Mouse (Mus musculus): ENCODE data around the gene Alx3. TPM values are rescaled to one million over a fixed set of nuclear protein-coding genes. Genes with fewer than 3 reads are reported as not detected.

Alx3 gene
- polyA plus RNA-seq, 1 experiment from 2014 or later, result 1.7 TPM

- ATAC-seq (replicated peaks; ENCODE audit: insufficient number of reproducible peaks, low FRiP score, low TSS enrichment), result no peak
- Histone ChIP-seq H3K27me3 (ENCODE audit: control insufficient read depth, insufficient read depth, low read length) (peaks cover 12% of the 10 kb centered on the region), H3K4me2 (no peak overlapping the region), H3K9ac (ENCODE audit: low read depth, low read length) (no peak overlapping the region), H3K4me1 (ENCODE audit: control insufficient read depth, insufficient read depth, low read length) (peaks cover 14% of the 10 kb centered on the region), H3K9me3 (replicated peaks; ENCODE audit: control insufficient read depth, low read length) (no peaks in the 10 kb centered on the region), H3K27ac (ENCODE audit: low read depth, low read length) (no peak overlapping the region), H3K4me3 (ENCODE audit: low read depth, low read length) (no peak overlapping the region), H3K36me3 (ENCODE audit: control insufficient read depth, insufficient read depth, low read length) (peaks cover 14% of the 10 kb centered on the region)
- WGBS (ENCODE audit: insufficient replicate concordance), result 40% methylated on average over 4 of the region's 4 CpGs
Observed at GRCm38 (mm10) chr3:107608808-107609207, 14.0 kb downstream of the Alx3 start.

GRCm38 (mm10) chr3:107609376-107609775 lies 14.5 kb downstream of the Alx3 start:
- no peak for ATAC-seq (replicated peaks; ENCODE audit: insufficient number of reproducible peaks, low FRiP score, low TSS enrichment)
- Histone ChIP-seq H3K4me2 (no peak overlapping the region), H3K4me3 (ENCODE audit: low read depth, low read length) (no peak overlapping the region), H3K27me3 (ENCODE audit: control insufficient read depth, insufficient read depth, low read length) (peaks cover 7% of the 10 kb centered on the region), H3K4me1 (ENCODE audit: control insufficient read depth, insufficient read depth, low read length) (peaks cover 14% of the 10 kb centered on the region), H3K9ac (ENCODE audit: low read depth, low read length) (no peak overlapping the region), H3K36me3 (ENCODE audit: control insufficient read depth, insufficient read depth, low read length) (peaks cover 20% of the 10 kb centered on the region), H3K27ac (ENCODE audit: low read depth, low read length) (no peak overlapping the region), H3K9me3 (replicated peaks; ENCODE audit: control insufficient read depth, low read length) (no peaks in the 10 kb centered on the region)
- 70% methylated on average over 3 of the region's 3 CpGs for WGBS (ENCODE audit: insufficient replicate concordance)

GRCm38 (mm10) chr3:107611394-107611793 lies 16.6 kb downstream of the Alx3 start:
- Histone ChIP-seq H3K4me1 (ENCODE audit: control insufficient read depth, insufficient read depth, low read length) (peaks cover 11% of the 10 kb centered on the region), H3K4me3 (ENCODE audit: low read depth, low read length) (no peak overlapping the region), H3K9me3 (replicated peaks; ENCODE audit: control insufficient read depth, low read length) (no peaks in the 10 kb centered on the region), H3K9ac (ENCODE audit: low read depth, low read length) (no peak overlapping the region), H3K36me3 (ENCODE audit: control insufficient read depth, insufficient read depth, low read length) (peaks cover 33% of the 10 kb centered on the region), H3K27ac (ENCODE audit: low read depth, low read length) (no peak overlapping the region), H3K27me3 (ENCODE audit: control insufficient read depth, insufficient read depth, low read length) (no peaks in the 10 kb centered on the region), H3K4me2 (no peak overlapping the region)
- 58% methylated on average over 4 of the region's 4 CpGs for WGBS (ENCODE audit: insufficient replicate concordance)
- ATAC-seq (replicated peaks; ENCODE audit: insufficient number of reproducible peaks, low FRiP score, low TSS enrichment), result no peak

GRCm38 (mm10) chr3:107612902-107613525 lies 18.2 kb downstream of the Alx3 start:
- peaks cover 42% of the 10 kb centered on the region for H3K36me3 ChIP-seq (ENCODE audit: control insufficient read depth, insufficient read depth, low read length)
- no peaks in the 10 kb centered on the region for H3K27me3 ChIP-seq (ENCODE audit: control insufficient read depth, insufficient read depth, low read length)
- H3K9me3 ChIP-seq (replicated peaks; ENCODE audit: control insufficient read depth, low read length), result no peaks in the 10 kb centered on the region
- H3K4me3 ChIP-seq (ENCODE audit: low read depth, low read length), result no peak overlapping the region
- H3K27ac ChIP-seq (ENCODE audit: low read depth, low read length), result no peak overlapping the region
- WGBS (ENCODE audit: insufficient replicate concordance), result 85% methylated on average over 11 of the region's 11 CpGs
- ATAC-seq (replicated peaks; ENCODE audit: insufficient number of reproducible peaks, low FRiP score, low TSS enrichment), result no peak
- H3K9ac ChIP-seq (ENCODE audit: low read depth, low read length), result no peak overlapping the region
- H3K4me1 ChIP-seq (ENCODE audit: control insufficient read depth, insufficient read depth, low read length), result peaks cover 11% of the 10 kb centered on the region
- H3K4me2 ChIP-seq, result no peak overlapping the region

GRCm38 (mm10) chr3:107617800-107618199 lies 23.0 kb downstream of the Alx3 start:
- no peaks in the 10 kb centered on the region for H3K27me3 ChIP-seq (ENCODE audit: control insufficient read depth, insufficient read depth, low read length)
- no peak overlapping the region for H3K9ac ChIP-seq (ENCODE audit: low read depth, low read length)
- H3K27ac ChIP-seq (ENCODE audit: low read depth, low read length), result no peak overlapping the region
- H3K4me2 ChIP-seq, result no peak overlapping the region
- peaks cover 56% of the 10 kb centered on the region for H3K36me3 ChIP-seq (ENCODE audit: control insufficient read depth, insufficient read depth, low read length)
- H3K4me1 ChIP-seq (ENCODE audit: control insufficient read depth, insufficient read depth, low read length), result no peaks in the 10 kb centered on the region
- ATAC-seq (replicated peaks; ENCODE audit: insufficient number of reproducible peaks, low FRiP score, low TSS enrichment), result no peak
- WGBS (ENCODE audit: insufficient replicate concordance), result 94% methylated on average over 3 of the region's 3 CpGs
- no peak overlapping the region for H3K4me3 ChIP-seq (ENCODE audit: low read depth, low read length)
- H3K9me3 ChIP-seq (replicated peaks; ENCODE audit: control insufficient read depth, low read length), result no peaks in the 10 kb centered on the region

GRCm38 (mm10) chr3:107619911-107620310 lies 25.1 kb downstream of the Alx3 start:
- Histone ChIP-seq H3K9me3 (replicated peaks; ENCODE audit: control insufficient read depth, low read length) (no peaks in the 10 kb centered on the region), H3K4me2 (no peak overlapping the region), H3K9ac (ENCODE audit: low read depth, low read length) (no peak overlapping the region), H3K36me3 (ENCODE audit: control insufficient read depth, insufficient read depth, low read length) (peaks cover 56% of the 10 kb centered on the region), H3K27ac (ENCODE audit: low read depth, low read length) (no peak overlapping the region), H3K4me1 (ENCODE audit: control insufficient read depth, insufficient read depth, low read length) (no peaks in the 10 kb centered on the region), H3K27me3 (ENCODE audit: control insufficient read depth, insufficient read depth, low read length) (no peaks in the 10 kb centered on the region), H3K4me3 (ENCODE audit: low read depth, low read length) (no peak overlapping the region)
- 92% methylated on average over 6 of the region's 6 CpGs for WGBS (ENCODE audit: insufficient replicate concordance)
- no peak for ATAC-seq (replicated peaks; ENCODE audit: insufficient number of reproducible peaks, low FRiP score, low TSS enrichment)

- WGBS (ENCODE audit: insufficient replicate concordance), result 86% methylated on average over 21 of the region's 21 CpGs
- H3K27me3 ChIP-seq (ENCODE audit: control insufficient read depth, insufficient read depth, low read length), result no peaks in the 10 kb centered on the region
- H3K36me3 ChIP-seq (ENCODE audit: control insufficient read depth, insufficient read depth, low read length), result peaks cover 59% of the 10 kb centered on the region
- H3K4me1 ChIP-seq (ENCODE audit: control insufficient read depth, insufficient read depth, low read length), result no peaks in the 10 kb centered on the region
- no peaks in the 10 kb centered on the region for H3K9me3 ChIP-seq (replicated peaks; ENCODE audit: control insufficient read depth, low read length)
- H3K4me2 ChIP-seq, result no peak overlapping the region
- ATAC-seq (replicated peaks; ENCODE audit: insufficient number of reproducible peaks, low FRiP score, low TSS enrichment), result no peak
- no peak overlapping the region for H3K27ac ChIP-seq (ENCODE audit: low read depth, low read length)
- H3K4me3 ChIP-seq (ENCODE audit: low read depth, low read length), result no peak overlapping the region
- no peak overlapping the region for H3K9ac ChIP-seq (ENCODE audit: low read depth, low read length)
Observed at GRCm38 (mm10) chr3:107621286-107622075, 26.6 kb downstream of the Alx3 start.

GRCm38 (mm10) chr3:107622537-107622936 lies 27.7 kb downstream of the Alx3 start:
- Histone ChIP-seq H3K36me3 (ENCODE audit: control insufficient read depth, insufficient read depth, low read length) (peaks cover 59% of the 10 kb centered on the region), H3K27ac (ENCODE audit: low read depth, low read length) (no peak overlapping the region), H3K9ac (ENCODE audit: low read depth, low read length) (no peak overlapping the region), H3K9me3 (replicated peaks; ENCODE audit: control insufficient read depth, low read length) (no peaks in the 10 kb centered on the region), H3K4me3 (ENCODE audit: low read depth, low read length) (no peak overlapping the region), H3K4me1 (ENCODE audit: control insufficient read depth, insufficient read depth, low read length) (no peaks in the 10 kb centered on the region), H3K27me3 (ENCODE audit: control insufficient read depth, insufficient read depth, low read length) (no peaks in the 10 kb centered on the region), H3K4me2 (no peak overlapping the region)
- 87% methylated on average over 7 of the region's 7 CpGs for WGBS (ENCODE audit: insufficient replicate concordance)
- ATAC-seq (replicated peaks; ENCODE audit: insufficient number of reproducible peaks, low FRiP score, low TSS enrichment), result no peak

GRCm38 (mm10) chr3:107624424-107624823 lies 29.6 kb downstream of the Alx3 start:
- H3K27ac ChIP-seq (ENCODE audit: low read depth, low read length), result no peak overlapping the region
- H3K4me3 ChIP-seq (ENCODE audit: low read depth, low read length), result no peak overlapping the region
- no peaks in the 10 kb centered on the region for H3K9me3 ChIP-seq (replicated peaks; ENCODE audit: control insufficient read depth, low read length)
- WGBS (ENCODE audit: insufficient replicate concordance), result 91% methylated on average over 8 of the region's 8 CpGs
- H3K4me1 ChIP-seq (ENCODE audit: control insufficient read depth, insufficient read depth, low read length), result no peaks in the 10 kb centered on the region
- H3K36me3 ChIP-seq (ENCODE audit: control insufficient read depth, insufficient read depth, low read length), result peaks cover 54% of the 10 kb centered on the region
- no peak overlapping the region for H3K9ac ChIP-seq (ENCODE audit: low read depth, low read length)
- no peak overlapping the region for H3K4me2 ChIP-seq
- H3K27me3 ChIP-seq (ENCODE audit: control insufficient read depth, insufficient read depth, low read length), result no peaks in the 10 kb centered on the region
- ATAC-seq (replicated peaks; ENCODE audit: insufficient number of reproducible peaks, low FRiP score, low TSS enrichment), result no peak
